Mouse (Mus musculus) fat pad, adult 2 months (tissue): ENCODE measurements around the gene Gipr.

ENCODE experiments used
- DNase-seq: peaks from one replicate; pipeline ENCODE4 v3.0.0-alpha.2; 2011; ENCODE audit warnings: low read depth, low spot score; ENCODE audit errors: extremely low read depth

Gene Gipr

GRCm38 (mm10) chr7:19149626-19150025, 16.3 kb downstream of the Gipr start, which contains the start of gene Snrpd2:
Gene Snrpd2, plus strand, starts transcription at chr7:19149722.
- DNase-seq, result peak; percentile 47

GRCm38 (mm10) chr7:19148875-19149541, 16.9 kb downstream of the Gipr start, which contains the start of gene Qpctl:
Gene Qpctl, minus strand, starts transcription at chr7:19149291.
- DNase-seq, result peak; percentile 98

GRCm38 (mm10) chr7:19148180-19148874, 17.6 kb downstream of the Gipr start:
- no peak for DNase-seq

- DNase-seq, result no peak
Measured at GRCm38 (mm10) chr7:19147497-19148045, 18.4 kb downstream of the Gipr start.

- DNase-seq, result no peak
Measured at GRCm38 (mm10) chr7:19146793-19147192, 19.1 kb downstream of the Gipr start.

GRCm38 (mm10) chr7:19137380-19137779, 28.5 kb downstream of the Gipr start:
- no peak for DNase-seq

GRCm38 (mm10) chr7:19136673-19137334, 29.1 kb downstream of the Gipr start:
- DNase-seq, result no peak

GRCm38 (mm10) chr7:19136168-19136567, 29.8 kb downstream of the Gipr start:
- DNase-seq, result no peak

- DNase-seq, result peak; percentile 94
Measured at GRCm38 (mm10) chr7:19131324-19131848, 34.5 kb downstream of the Gipr start.

GRCm38 (mm10) chr7:19130657-19131056, 35.3 kb downstream of the Gipr start:
- DNase-seq, result no peak

- DNase-seq, result no peak
Measured at GRCm38 (mm10) chr7:19129396-19129795, 36.5 kb downstream of the Gipr start.

- DNase-seq, result no peak
Measured at GRCm38 (mm10) chr7:19127744-19128143, 38.2 kb downstream of the Gipr start.

- DNase-seq, result no peak
Measured at GRCm38 (mm10) chr7:19124713-19125112, 41.2 kb downstream of the Gipr start.

- no peak for DNase-seq
Measured at GRCm38 (mm10) chr7:19121686-19122085, 44.2 kb downstream of the Gipr start.

GRCm38 (mm10) chr7:19119631-19120429, 46.1 kb downstream of the Gipr start, which contains the start of gene Fbxo46:
Gene Fbxo46, plus strand, starts transcription at chr7:19119859.
- DNase-seq, result peak; percentile 86

- DNase-seq, result no peak
Measured at GRCm38 (mm10) chr7:19119083-19119482, 46.8 kb downstream of the Gipr start.

- no peak for DNase-seq
Measured at GRCm38 (mm10) chr7:19118028-19118771, 47.7 kb downstream of the Gipr start, which contains the start of gene Gm4969. Gene Gm4969, minus strand, starts transcription at chr7:19118368.

- DNase-seq, result no peak
Measured at GRCm38 (mm10) chr7:19109565-19109964, 56.4 kb downstream of the Gipr start.

GRCm38 (mm10) chr7:19107436-19107835, 58.5 kb downstream of the Gipr start:
- no peak for DNase-seq
